Mouse (Mus musculus): ENCODE results near the gene Cep57. TPM values are rescaled to one million over a fixed set of nuclear protein-coding genes. Genes with fewer than 3 reads are reported as not detected.
A peak's percentile ranks its signal among the peaks of the same experiment; 100 is the strongest.

Cep57 gene
- polyA plus RNA-seq, 2 experiments, result 26.2 to 34.5 TPM

GRCm38 (mm10) chr9:13825896-13826295 lies 1.0 kb downstream of the Cep57 start:
- ATAC-seq (ENCODE audit: insufficient read depth), result no peak
- peak overlapping the region; percentile 87 for H3K9ac ChIP-seq (replicated peaks)
- DNase-seq (ENCODE audit: low read depth in 3 of 3, low spot score in 3 of 3), result peak; percentile 47 to 69 (median 59)
- H3K27me3 ChIP-seq (ENCODE audit: control insufficient read depth, insufficient read depth, low read length), result no peaks in the 10 kb centered on the region
- H3K36me3 ChIP-seq (replicated peaks; ENCODE audit: control insufficient read depth, insufficient read depth, low read depth), result peaks cover 10% of the 10 kb centered on the region
- H3K9me3 ChIP-seq (ENCODE audit: control insufficient read depth, low read length), result no peaks in the 10 kb centered on the region
- H3K27ac ChIP-seq, result peak overlapping the region; percentile 92
- WGBS (ENCODE audit: insufficient replicate concordance), result 1% methylated on average over 8 of the region's 8 CpGs
- H3K4me3 ChIP-seq (ENCODE audit: insufficient read depth in 1 of 2, low read depth in 2 of 2, low read length in 2 of 2), result peak overlapping the region; percentile 81 to 85
- TF ChIP-seq EP300 (IDR thresholded peaks at IDR 0.05; ENCODE audit: low read depth) (peak; percentile 89), CTCF (IDR thresholded peaks at IDR 0.05; ENCODE audit: low read depth) (no peak)
- H3K4me2 ChIP-seq (ENCODE audit: low read depth), result peak overlapping the region; percentile 78
- peaks cover 11 to 18% of the 10 kb centered on the region in 2 experiments for H3K4me1 ChIP-seq (replicated peaks; ENCODE audit: control insufficient read depth in 2 of 2, insufficient read depth in 2 of 2, low read length in 1 of 2)

GRCm38 (mm10) chr9:13820774-13821173 lies 6.1 kb downstream of the Cep57 start:
- no peak overlapping the region for H3K4me2 ChIP-seq (ENCODE audit: low read depth)
- H3K9me3 ChIP-seq (ENCODE audit: control insufficient read depth, low read length), result no peaks in the 10 kb centered on the region
- peaks cover 11 to 14% of the 10 kb centered on the region in 2 experiments for H3K4me1 ChIP-seq (replicated peaks; ENCODE audit: control insufficient read depth in 2 of 2, insufficient read depth in 2 of 2, low read length in 1 of 2)
- TF ChIP-seq CTCF (IDR thresholded peaks at IDR 0.05; ENCODE audit: low read depth) (no peak), EP300 (IDR thresholded peaks at IDR 0.05; ENCODE audit: low read depth) (no peak)
- H3K27me3 ChIP-seq (ENCODE audit: control insufficient read depth, insufficient read depth, low read length), result no peaks in the 10 kb centered on the region
- H3K4me3 ChIP-seq (ENCODE audit: insufficient read depth in 1 of 2, low read depth in 2 of 2, low read length in 2 of 2), result no peak overlapping the region
- no peak overlapping the region for H3K9ac ChIP-seq (replicated peaks)
- ATAC-seq (ENCODE audit: insufficient read depth) (no peak), DNase-seq (ENCODE audit: low read depth in 3 of 3, low spot score in 3 of 3) (no peak)
- H3K36me3 ChIP-seq (replicated peaks; ENCODE audit: control insufficient read depth, insufficient read depth, low read depth), result peaks cover 49% of the 10 kb centered on the region
- 80% methylated on average over 3 of the region's 3 CpGs for WGBS (ENCODE audit: insufficient replicate concordance)
- no peak overlapping the region for H3K27ac ChIP-seq

GRCm38 (mm10) chr9:13818369-13818768 lies 8.5 kb downstream of the Cep57 start:
- ATAC-seq (ENCODE audit: insufficient read depth), result no peak

GRCm38 (mm10) chr9:13809937-13810336 lies 17.0 kb downstream of the Cep57 start:
- H3K27me3 ChIP-seq (ENCODE audit: control insufficient read depth, insufficient read depth, low read length), result no peaks in the 10 kb centered on the region
- no peak overlapping the region for H3K4me3 ChIP-seq (ENCODE audit: insufficient read depth in 1 of 2, low read depth in 2 of 2, low read length in 2 of 2)
- ATAC-seq (ENCODE audit: insufficient read depth) (no peak), DNase-seq (ENCODE audit: low read depth in 3 of 3, low spot score in 3 of 3) (no peak)
- H3K4me2 ChIP-seq (ENCODE audit: low read depth), result no peak overlapping the region
- no peaks in the 10 kb centered on the region for H3K9me3 ChIP-seq (ENCODE audit: control insufficient read depth, low read length)
- TF ChIP-seq EP300 (IDR thresholded peaks at IDR 0.05; ENCODE audit: low read depth) (no peak), CTCF (IDR thresholded peaks at IDR 0.05; ENCODE audit: low read depth) (peak; percentile 40; the same call in 1 of the 2 replicates)
- peaks cover 77% of the 10 kb centered on the region for H3K36me3 ChIP-seq (replicated peaks; ENCODE audit: control insufficient read depth, insufficient read depth, low read depth)
- no peak overlapping the region for H3K9ac ChIP-seq (replicated peaks)
- H3K27ac ChIP-seq, result no peak overlapping the region
- no peaks in the 10 kb centered on the region for H3K4me1 ChIP-seq (replicated peaks; ENCODE audit: control insufficient read depth in 2 of 2, insufficient read depth in 2 of 2, low read length in 1 of 2)

More at GRCm38 (mm10) chr9:13818369-13818768, 8.5 kb downstream of the Cep57 start:
- no peak overlapping the region for H3K4me3 ChIP-seq (ENCODE audit: insufficient read depth in 1 of 2, low read depth in 2 of 2, low read length in 2 of 2)
- no peak for TF ChIP-seq EP300 (IDR thresholded peaks at IDR 0.05; ENCODE audit: low read depth)
- TF ChIP-seq CTCF (IDR thresholded peaks at IDR 0.05; ENCODE audit: low read depth), result no peak
- no peaks in the 10 kb centered on the region for H3K27me3 ChIP-seq (ENCODE audit: control insufficient read depth, insufficient read depth, low read length)
- no peak overlapping the region for H3K27ac ChIP-seq
- H3K4me1 ChIP-seq (replicated peaks; ENCODE audit: control insufficient read depth in 2 of 2, insufficient read depth in 2 of 2, low read length in 1 of 2), result 0 out of 4 replicates have a peak, but pooled peaks cover 0 to 4% of the 10 kb centered on the region in 2 experiments
- DNase-seq (ENCODE audit: low read depth in 3 of 3, low spot score in 3 of 3), result no peak
- no peaks in the 10 kb centered on the region for H3K9me3 ChIP-seq (ENCODE audit: control insufficient read depth, low read length)
- no peak overlapping the region for H3K4me2 ChIP-seq (ENCODE audit: low read depth)
- no peak overlapping the region for H3K9ac ChIP-seq (replicated peaks)
- H3K36me3 ChIP-seq (replicated peaks; ENCODE audit: control insufficient read depth, insufficient read depth, low read depth), result peaks cover 65% of the 10 kb centered on the region
- WGBS (ENCODE audit: insufficient replicate concordance), result 86% methylated on average over 9 of the region's 9 CpGs

- H3K4me1 ChIP-seq (replicated peaks; ENCODE audit: control insufficient read depth in 2 of 2, insufficient read depth in 2 of 2, low read length in 1 of 2), result no peaks in the 10 kb centered on the region
- ATAC-seq (ENCODE audit: insufficient read depth), result no peak
- no peak for TF ChIP-seq EP300 (IDR thresholded peaks at IDR 0.05; ENCODE audit: low read depth)
- TF ChIP-seq CTCF (IDR thresholded peaks at IDR 0.05; ENCODE audit: low read depth), result no peak
- no peak overlapping the region for H3K9ac ChIP-seq (replicated peaks)
- no peak overlapping the region for H3K4me2 ChIP-seq (ENCODE audit: low read depth)
- no peak for DNase-seq (ENCODE audit: low read depth in 3 of 3, low spot score in 3 of 3)
- no peaks in the 10 kb centered on the region for H3K9me3 ChIP-seq (ENCODE audit: control insufficient read depth, low read length)
- H3K36me3 ChIP-seq (replicated peaks; ENCODE audit: control insufficient read depth, insufficient read depth, low read depth), result peaks cover 69% of the 10 kb centered on the region
- no peaks in the 10 kb centered on the region for H3K27me3 ChIP-seq (ENCODE audit: control insufficient read depth, insufficient read depth, low read length)
- no peak overlapping the region for H3K27ac ChIP-seq
- H3K4me3 ChIP-seq (ENCODE audit: insufficient read depth in 1 of 2, low read depth in 2 of 2, low read length in 2 of 2), result no peak overlapping the region
- WGBS (ENCODE audit: insufficient replicate concordance), result 83% methylated on average over 5 of the region's 5 CpGs
Observed at GRCm38 (mm10) chr9:13807657-13808056, 19.2 kb downstream of the Cep57 start.
